Mouse (Mus musculus): ENCODE measurements around the gene Rac3. TPM values are rescaled to one million over a fixed set of nuclear protein-coding genes. Genes with fewer than 3 reads are reported as not detected.
A peak's percentile ranks its signal among the peaks of the same experiment; 100 is the strongest.

Gene Rac3
- total RNA-seq, 2 experiments from 2014 or later, result 36.5 to 41.0 TPM

- DNase-seq, result no peak
These were observed 15.2 kb upstream of the Rac3 start for GRCm38 (mm10) chr11:120706120-120706519.

DNA sequence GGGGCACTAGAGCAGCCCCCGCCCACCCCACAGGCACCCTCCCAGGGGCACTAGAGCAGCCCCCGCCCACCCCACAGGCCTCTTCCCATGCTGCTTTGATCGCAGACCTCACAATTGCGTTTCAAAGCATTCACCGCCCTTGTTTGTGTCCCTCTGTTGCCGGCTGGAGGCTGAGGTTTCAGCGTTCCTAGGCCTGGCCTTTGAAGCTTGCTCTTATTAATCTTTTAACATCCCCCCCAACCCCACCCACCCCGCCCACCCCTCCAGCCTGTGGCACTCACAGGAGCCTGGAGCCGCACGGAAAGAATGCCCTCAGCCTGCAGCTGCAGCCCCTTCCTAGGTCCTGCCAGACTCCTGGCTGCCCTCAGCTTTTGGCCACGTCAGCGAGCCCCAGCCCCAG, 14.0 kb upstream of the Rac3 start:
- DNase-seq, result no peak

GRCm38 (mm10) chr11:120707969-120708368, 13.3 kb upstream of the Rac3 start:
- no peak for DNase-seq

GRCm38 (mm10) chr11:120709551-120709950, 11.7 kb upstream of the Rac3 start:
- DNase-seq, result no peak

DNA sequence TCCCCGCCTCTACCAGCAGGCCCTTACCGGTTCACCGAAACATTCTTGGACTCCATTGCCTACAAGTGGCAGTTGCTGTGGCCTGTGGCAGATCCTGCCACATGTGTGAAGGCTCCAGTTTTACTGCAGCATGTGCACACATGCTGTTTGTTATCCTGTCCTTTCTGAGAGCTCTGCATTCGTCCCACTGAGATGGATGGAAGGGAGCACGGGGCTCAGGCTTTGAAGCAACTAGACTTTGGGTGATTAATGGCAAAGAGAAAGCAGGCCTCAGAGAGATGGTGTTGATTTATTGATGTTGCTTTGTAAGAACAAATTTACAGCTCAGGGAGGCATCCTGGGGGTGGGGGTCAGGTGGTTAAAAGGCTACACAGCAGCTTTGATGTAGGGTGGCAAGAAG, 10.6 kb upstream of the Rac3 start:
- no peak for DNase-seq

DNA sequence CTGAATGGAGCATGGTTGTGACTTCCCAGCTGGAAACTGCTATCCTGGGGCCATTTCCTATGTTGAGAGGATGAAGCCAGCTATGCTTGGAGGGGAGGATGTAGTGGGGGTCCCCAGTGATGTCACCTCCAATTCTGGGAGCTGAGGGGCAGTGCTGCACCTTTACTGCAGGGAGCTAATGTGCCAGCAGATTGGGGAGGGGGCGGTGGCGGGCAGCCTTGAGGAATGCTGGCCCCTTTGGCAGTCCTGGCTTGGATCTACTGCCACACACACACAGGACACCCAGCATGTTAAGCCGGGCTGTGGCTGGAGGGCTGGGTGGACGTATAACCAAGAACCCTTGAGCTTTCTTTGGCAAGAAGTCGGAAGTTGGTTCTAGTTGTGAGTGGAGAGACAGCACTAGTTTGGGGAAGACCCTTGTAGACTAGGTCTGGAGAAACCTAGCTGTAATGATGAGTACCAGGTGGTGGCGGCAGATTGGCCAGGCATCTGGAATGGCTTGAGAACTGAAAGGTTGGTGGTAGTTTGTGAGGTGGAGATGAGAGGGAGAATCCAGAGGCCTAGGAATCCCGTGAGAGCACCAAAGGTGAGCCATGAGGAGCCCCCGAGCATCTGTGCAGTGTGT, 9.2 kb upstream of the Rac3 start:
- no peak for DNase-seq

DNA sequence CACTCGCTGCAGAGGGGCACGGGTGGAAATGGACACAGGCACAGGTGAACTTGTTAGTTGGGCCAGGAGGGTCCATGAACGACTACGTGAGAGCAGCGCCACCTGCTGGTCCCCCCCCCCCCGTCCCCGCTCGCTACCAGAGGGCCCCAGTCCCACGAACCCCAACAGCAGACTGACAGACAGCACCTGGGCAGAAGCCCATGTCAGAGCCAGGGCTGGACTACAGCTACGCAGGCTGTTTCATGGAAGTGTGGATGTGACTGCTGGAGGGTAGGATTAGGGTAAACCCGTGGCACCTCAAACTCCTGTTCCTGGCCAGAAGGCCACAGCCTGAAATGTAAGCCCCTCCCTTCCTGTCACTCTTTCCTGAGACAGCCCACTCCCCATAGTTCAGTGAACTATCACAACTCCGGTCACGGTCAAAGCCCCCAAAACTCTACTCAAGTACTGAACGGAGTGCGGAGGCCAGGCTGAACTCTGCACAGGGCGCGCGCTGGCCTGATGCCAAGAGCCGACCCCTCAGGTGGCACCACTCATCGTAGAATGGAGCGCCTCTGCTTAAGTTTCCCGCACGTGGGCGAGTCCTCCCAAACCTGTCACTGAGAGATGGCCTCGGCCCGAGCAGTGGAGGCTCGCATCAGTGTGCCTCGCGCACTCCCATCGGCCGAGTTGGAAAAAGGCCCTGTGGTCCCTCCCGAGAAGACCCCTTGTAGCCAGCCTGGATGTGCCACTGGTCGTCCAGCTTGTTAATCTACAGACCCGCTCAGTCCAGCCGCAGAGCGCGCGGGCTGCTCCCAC, 8.3 kb upstream of the Rac3 start:
- peak in 1 of 2 experiments; percentile 34 for DNase-seq

DNA sequence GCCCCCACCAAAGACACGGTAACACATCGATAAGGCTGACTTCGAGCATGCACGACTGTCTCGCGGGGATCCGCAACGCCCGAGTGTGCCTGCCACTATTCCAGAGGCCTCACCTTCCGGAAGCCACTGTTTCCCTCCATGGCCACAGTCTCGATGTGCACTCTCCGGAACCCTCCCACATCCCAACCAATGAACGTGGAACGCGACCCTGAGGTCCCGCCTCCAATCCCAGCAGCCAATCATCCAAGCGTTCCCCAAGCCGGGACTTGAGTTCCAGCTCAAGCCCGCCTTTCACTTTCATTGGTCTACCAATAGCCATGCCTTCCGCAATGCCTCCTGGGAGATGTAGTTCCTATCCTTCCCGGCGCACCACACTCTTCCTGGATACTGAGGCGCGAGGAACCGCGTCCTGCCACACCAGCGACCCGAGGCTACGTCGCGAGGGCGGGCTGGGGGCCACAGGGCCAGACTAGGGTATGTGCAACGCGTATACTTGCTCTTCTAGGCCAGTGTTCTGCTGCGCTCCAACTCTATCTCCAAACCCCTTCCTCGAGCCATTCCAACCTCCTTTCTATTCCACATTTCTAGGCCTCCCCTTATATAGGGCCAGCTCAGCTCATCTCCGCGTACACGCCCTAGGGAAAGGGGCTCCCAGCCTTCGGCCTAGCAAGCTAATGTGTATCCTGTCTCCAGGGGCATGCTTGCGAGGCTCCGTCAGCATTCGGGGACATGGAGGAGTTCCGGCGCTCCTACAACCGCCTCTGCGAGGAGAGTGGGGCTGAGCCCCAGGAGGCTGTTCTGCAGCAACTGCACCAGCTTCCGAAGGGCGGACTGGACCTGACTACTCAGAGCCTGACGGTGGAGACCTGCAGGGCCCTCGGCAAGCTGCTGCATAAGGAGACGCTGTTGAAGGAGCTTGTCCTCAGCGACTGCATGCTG, 7.4 kb upstream of the Rac3 start, which contains the start of the genes Cenpx and Lrrc45:
Cenpx (minus strand) TSS at position 159 of the 939 bp plus-strand sequence.
Lrrc45 (plus strand) TSS at position 346 of the 939 bp plus-strand sequence.
- DNase-seq, result peak; percentile 97

DNA sequence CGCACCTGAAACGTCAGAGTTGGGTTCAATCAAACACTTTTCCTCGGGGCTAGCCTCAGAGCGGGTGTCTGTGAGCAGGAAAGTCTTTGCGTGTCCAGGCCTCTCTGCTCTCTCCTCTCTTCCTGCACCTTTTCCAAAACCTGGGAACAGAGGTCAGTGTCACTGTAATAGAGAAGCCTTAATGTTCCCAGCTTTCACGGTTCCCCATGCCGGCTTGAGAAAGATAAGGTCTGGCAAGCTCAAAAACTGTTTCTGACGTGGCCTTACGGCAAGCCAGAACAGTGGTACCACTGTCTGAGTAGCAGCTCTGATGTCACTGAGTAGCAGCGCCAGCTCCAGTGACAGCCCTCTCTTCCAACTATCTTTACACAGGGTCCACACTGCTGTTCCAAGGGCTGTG, 6.7 kb upstream of the Rac3 start:
- no peak for DNase-seq

GRCm38 (mm10) chr11:120715131-120715530, 6.1 kb upstream of the Rac3 start:
- no peak for DNase-seq

DNA sequence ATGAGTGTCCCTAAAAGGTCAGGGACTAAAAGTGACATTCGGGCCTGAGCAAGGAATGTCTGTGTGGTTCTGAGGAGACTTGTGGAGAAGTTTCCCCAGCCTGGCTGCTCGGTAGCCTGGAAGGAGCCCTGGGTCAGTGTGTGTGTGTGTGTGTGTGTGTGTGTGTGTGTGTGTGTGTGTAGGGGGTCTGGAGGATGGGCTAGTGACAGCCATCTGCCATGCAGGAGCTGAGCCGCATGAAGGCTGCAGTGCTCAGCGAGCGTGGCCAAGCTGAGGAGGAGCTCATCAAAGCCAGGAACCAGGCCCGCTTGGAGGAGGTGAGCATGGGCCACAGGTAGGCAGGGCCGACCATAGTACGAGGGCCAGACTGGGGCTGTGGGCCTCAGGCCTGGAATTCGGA, 2.0 kb upstream of the Rac3 start:
- no peak for DNase-seq

DNA sequence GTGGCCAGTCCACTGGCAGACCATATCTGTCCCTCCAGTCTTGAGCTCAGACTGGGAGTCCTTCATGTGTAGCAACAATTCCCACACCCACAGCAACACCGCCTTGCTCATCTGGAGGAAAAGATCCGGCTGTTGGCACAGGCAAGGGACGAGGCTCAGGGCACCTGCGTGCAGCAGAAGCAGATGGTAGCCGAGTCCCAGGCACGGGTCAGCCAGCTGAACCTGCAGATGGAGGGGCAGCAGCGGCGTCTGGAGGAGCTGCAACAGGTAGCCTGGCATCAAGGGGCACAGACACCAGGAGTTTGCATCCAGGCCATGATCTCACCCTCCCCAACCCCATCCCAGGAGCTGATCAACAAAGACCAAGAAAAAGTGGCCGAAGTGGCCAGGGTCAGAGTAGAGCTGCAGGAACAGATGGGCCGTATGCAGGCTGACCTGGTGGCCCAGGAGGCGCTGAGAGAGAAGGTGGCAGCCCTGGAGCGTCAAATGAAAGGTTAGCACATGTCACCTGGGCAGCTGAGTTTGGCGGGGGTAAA, 1.4 kb upstream of the Rac3 start:
- DNase-seq, result no peak

DNA sequence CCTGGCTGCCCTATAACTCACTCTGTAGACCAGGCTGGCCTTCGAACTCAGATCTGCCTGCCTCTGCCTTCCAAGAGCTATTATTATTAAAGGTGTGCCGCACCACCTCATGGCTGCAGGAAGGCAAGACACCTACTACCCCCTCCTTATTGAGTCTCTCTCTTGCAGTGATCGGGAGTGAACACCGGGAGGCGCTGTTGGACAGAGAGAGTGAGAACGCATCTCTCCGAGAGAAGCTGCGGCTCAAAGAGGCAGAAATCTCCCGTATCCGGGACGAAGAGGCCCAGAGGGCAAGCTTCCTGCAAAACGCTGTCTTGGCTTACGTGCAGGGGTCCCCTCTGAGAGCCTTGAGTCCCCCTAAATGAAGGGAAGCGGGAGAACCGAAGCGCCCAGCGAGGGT, 820 bp upstream of the Rac3 start:
- DNase-seq, result peak; percentile 87 to 90

DNA sequence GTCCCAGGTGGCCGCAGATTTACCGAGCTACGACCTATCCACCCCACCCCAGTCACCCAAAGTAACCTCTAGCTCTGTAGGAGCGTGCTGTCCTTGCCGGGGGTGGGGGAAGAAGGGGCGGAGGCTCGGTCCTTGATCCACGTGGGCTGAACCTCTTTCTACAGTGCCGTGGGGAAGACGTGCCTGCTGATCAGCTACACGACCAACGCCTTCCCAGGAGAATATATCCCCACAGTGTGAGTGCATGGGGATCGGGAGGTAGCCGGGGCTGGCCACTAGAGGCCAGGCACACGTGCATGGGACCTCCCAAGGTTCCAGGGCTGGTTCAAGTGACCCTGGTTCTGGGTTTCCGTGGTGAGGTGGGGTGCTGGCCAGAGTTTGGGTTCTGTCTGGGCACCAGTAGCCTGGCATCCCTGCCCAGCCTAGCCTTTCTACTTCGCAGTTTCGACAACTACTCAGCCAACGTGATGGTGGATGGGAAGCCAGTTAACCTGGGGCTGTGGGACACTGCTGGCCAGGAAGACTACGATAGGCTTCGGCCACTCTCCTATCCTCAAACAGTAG, 879 bp downstream of the Rac3 start:
- DNase-seq, result no peak

DNA sequence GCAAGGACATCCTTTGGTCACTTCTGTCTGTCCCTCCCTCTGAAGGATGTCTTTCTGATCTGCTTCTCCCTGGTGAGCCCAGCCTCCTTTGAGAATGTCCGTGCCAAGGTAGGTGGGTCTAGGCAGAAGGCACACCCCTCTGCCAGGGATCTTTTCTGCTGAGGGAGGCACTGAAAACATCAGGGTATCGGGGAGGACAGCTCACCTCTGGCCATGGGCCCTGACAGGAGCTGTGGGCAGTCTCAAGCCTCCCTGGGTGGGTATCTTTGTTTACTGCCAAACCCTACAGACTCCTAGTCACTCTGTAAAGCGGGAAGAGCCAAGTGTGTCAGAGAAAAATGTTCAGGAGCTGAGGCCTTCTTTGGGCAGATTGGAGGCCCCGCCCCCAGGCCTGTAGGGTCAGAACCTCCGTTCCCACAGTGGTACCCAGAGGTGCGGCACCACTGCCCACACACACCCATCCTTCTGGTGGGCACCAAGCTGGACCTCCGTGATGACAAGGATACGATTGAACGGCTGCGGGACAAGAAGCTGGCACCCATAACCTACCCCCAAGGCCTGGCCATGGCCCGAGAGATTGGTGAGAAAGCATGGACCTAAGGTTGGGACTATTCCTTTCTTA, 1.6 kb downstream of the Rac3 start:
- no peak for DNase-seq

- DNase-seq, result no peak
These were observed 2.2 kb downstream of the Rac3 start for GRCm38 (mm10) chr11:120723509-120723908.

- DNase-seq, result no peak
These were observed 5.2 kb downstream of the Rac3 start for GRCm38 (mm10) chr11:120726243-120727168.

- DNase-seq, result peak; percentile 60 to 73
These were observed 5.9 kb downstream of the Rac3 start, which contains the start of gene Dcxr for GRCm38 (mm10) chr11:120727169-120727527. Gene Dcxr (minus strand): TSS chr11:120727281.

DNA sequence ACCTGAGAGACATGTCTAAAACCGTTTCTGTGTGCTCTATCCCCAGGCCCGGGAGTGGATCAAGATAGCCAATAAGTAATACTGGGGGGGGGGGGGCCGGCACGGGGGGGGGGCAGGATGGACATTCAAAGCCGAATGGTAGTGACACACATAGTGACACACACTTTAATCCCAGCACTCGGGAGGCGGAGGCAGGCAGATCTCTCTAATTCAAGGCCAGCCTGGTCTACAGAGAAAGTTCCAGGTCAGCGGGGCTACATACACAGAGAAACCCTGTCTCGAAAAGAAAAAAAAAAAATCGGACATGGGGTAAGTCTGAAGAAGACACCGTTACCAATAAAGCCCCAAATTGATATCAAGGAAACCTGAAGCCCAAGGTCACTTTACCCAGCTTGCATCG, 6.3 kb downstream of the Rac3 start:
- DNase-seq, result no peak

DNA sequence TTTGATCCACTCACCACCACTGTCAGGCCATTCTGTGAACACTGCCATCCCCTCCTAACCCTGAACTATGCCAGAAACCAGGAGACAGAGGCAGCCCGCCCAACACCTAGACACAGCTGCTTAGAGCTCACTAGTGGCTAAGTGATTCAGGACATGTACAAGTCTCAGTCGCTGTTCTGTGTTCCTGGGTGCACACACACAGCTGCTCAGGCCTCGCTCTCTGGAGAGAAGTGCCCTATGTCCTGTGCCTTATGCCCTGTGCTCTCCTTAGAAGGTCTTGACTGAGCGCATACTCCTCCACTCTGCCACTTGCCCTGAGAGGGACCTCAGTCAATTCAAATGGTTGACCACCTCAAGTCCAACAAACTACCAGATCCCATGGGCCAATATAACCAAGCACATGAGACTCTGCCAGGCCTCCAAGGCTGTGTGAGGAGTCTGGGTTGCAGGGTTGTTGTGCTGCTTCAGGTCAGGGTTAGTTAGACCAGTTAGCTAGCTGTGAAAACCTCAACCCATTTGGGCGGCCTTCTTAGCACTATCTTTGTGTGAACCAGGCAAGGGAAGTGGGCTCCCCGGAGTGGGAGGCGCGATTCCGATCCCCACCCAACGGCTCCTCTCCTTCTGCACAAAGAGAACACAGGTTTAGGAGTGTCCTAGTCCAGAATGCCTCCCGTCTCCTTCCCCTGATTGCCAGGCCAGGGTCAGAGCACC, 7.4 kb downstream of the Rac3 start:
- DNase-seq, result no peak

Data from layer of hippocampus, postnatal 36 days (tissue).